Mouse (Mus musculus): ENCODE results near the gene Trappc2l. TPM values are rescaled to one million over a fixed set of nuclear protein-coding genes. Genes with fewer than 3 reads are reported as not detected.
A peak's percentile ranks its signal among the peaks of the same experiment; 100 is the strongest.

Gene Trappc2l
- polyA plus RNA-seq, 1 experiment, result 132 TPM

GRCm38 (mm10) chr8:122572751-122573150 is 38.7 kb upstream of the Trappc2l start:
- TF ChIP-seq POLR2A (IDR thresholded peaks at IDR 0.05; ENCODE audit: borderline replicate concordance, extremely low read depth, insufficient read depth, insufficient read length, poor library complexity, severe bottlenecking) (no peak), CTCF (IDR thresholded peaks at IDR 0.05; ENCODE audit: borderline replicate concordance, extremely low read depth, insufficient read depth, insufficient read length) (no peak)
- no peak for DNase-seq (ENCODE audit: low read depth)

- peak; percentile 33 for DNase-seq (ENCODE audit: low read depth)
These were observed 38.3 kb upstream of the Trappc2l start for GRCm38 (mm10) chr8:122573176-122573575.

GRCm38 (mm10) chr8:122573577-122573976 is 37.9 kb upstream of the Trappc2l start:
- TF ChIP-seq POLR2A (IDR thresholded peaks at IDR 0.05; ENCODE audit: borderline replicate concordance, extremely low read depth, insufficient read depth, insufficient read length, poor library complexity, severe bottlenecking), result no peak
- TF ChIP-seq CTCF (IDR thresholded peaks at IDR 0.05; ENCODE audit: borderline replicate concordance, extremely low read depth, insufficient read depth, insufficient read length), result no peak
- DNase-seq (ENCODE audit: low read depth), result no peak

- no peak for DNase-seq (ENCODE audit: low read depth)
- TF ChIP-seq CTCF (IDR thresholded peaks at IDR 0.05; ENCODE audit: borderline replicate concordance, extremely low read depth, insufficient read depth, insufficient read length) (no peak), POLR2A (IDR thresholded peaks at IDR 0.05; ENCODE audit: borderline replicate concordance, extremely low read depth, insufficient read depth, insufficient read length, poor library complexity, severe bottlenecking) (no peak)
These were observed 37.2 kb upstream of the Trappc2l start for GRCm38 (mm10) chr8:122574264-122574663.

GRCm38 (mm10) chr8:122574667-122575251 is 36.7 kb upstream of the Trappc2l start:
- no peak for DNase-seq (ENCODE audit: low read depth)

GRCm38 (mm10) chr8:122575286-122575685 is 36.2 kb upstream of the Trappc2l start:
- TF ChIP-seq CTCF (IDR thresholded peaks at IDR 0.05; ENCODE audit: borderline replicate concordance, extremely low read depth, insufficient read depth, insufficient read length) (no peak), POLR2A (IDR thresholded peaks at IDR 0.05; ENCODE audit: borderline replicate concordance, extremely low read depth, insufficient read depth, insufficient read length, poor library complexity, severe bottlenecking) (no peak)
- DNase-seq (ENCODE audit: low read depth), result no peak

More at GRCm38 (mm10) chr8:122574667-122575251, 36.7 kb upstream of the Trappc2l start:
- no peak for TF ChIP-seq CTCF (IDR thresholded peaks at IDR 0.05; ENCODE audit: borderline replicate concordance, extremely low read depth, insufficient read depth, insufficient read length)
- no peak for TF ChIP-seq POLR2A (IDR thresholded peaks at IDR 0.05; ENCODE audit: borderline replicate concordance, extremely low read depth, insufficient read depth, insufficient read length, poor library complexity, severe bottlenecking)

GRCm38 (mm10) chr8:122575735-122576647 is 35.4 kb upstream of the Trappc2l start:
- TF ChIP-seq CTCF (IDR thresholded peaks at IDR 0.05; ENCODE audit: borderline replicate concordance, extremely low read depth, insufficient read depth, insufficient read length) (no peak), POLR2A (IDR thresholded peaks at IDR 0.05; ENCODE audit: borderline replicate concordance, extremely low read depth, insufficient read depth, insufficient read length, poor library complexity, severe bottlenecking) (no peak)
- DNase-seq (ENCODE audit: low read depth), result no peak

- DNase-seq (ENCODE audit: low read depth), result peak; percentile 95
- TF ChIP-seq CTCF (IDR thresholded peaks at IDR 0.05; ENCODE audit: borderline replicate concordance, extremely low read depth, insufficient read depth, insufficient read length), result no peak
- 0 out of 2 replicates have a peak, but pooled peaks have one; percentile 24 for TF ChIP-seq POLR2A (IDR thresholded peaks at IDR 0.05; ENCODE audit: borderline replicate concordance, extremely low read depth, insufficient read depth, insufficient read length, poor library complexity, severe bottlenecking)
These were observed 34.8 kb upstream of the Trappc2l start, which contains the start of gene Aprt for GRCm38 (mm10) chr8:122576648-122577022. TSS of gene Aprt (minus strand) at chr8:122576909.

- TF ChIP-seq CTCF (IDR thresholded peaks at IDR 0.05; ENCODE audit: borderline replicate concordance, extremely low read depth, insufficient read depth, insufficient read length), result no peak
- TF ChIP-seq POLR2A (IDR thresholded peaks at IDR 0.05; ENCODE audit: borderline replicate concordance, extremely low read depth, insufficient read depth, insufficient read length, poor library complexity, severe bottlenecking), result no peak
- DNase-seq (ENCODE audit: low read depth), result no peak
These were observed 34.3 kb upstream of the Trappc2l start for GRCm38 (mm10) chr8:122577116-122577515.

GRCm38 (mm10) chr8:122579196-122579595 is 32.2 kb upstream of the Trappc2l start:
- DNase-seq (ENCODE audit: low read depth), result no peak
- TF ChIP-seq CTCF (IDR thresholded peaks at IDR 0.05; ENCODE audit: borderline replicate concordance, extremely low read depth, insufficient read depth, insufficient read length) (no peak), POLR2A (IDR thresholded peaks at IDR 0.05; ENCODE audit: borderline replicate concordance, extremely low read depth, insufficient read depth, insufficient read length, poor library complexity, severe bottlenecking) (no peak)

GRCm38 (mm10) chr8:122580926-122581325 is 30.5 kb upstream of the Trappc2l start:
- no peak for DNase-seq (ENCODE audit: low read depth)
- no peak for TF ChIP-seq CTCF (IDR thresholded peaks at IDR 0.05; ENCODE audit: borderline replicate concordance, extremely low read depth, insufficient read depth, insufficient read length)
- no peak for TF ChIP-seq POLR2A (IDR thresholded peaks at IDR 0.05; ENCODE audit: borderline replicate concordance, extremely low read depth, insufficient read depth, insufficient read length, poor library complexity, severe bottlenecking)

GRCm38 (mm10) chr8:122584981-122585380 is 26.5 kb upstream of the Trappc2l start:
- DNase-seq (ENCODE audit: low read depth), result no peak
- TF ChIP-seq POLR2A (IDR thresholded peaks at IDR 0.05; ENCODE audit: borderline replicate concordance, extremely low read depth, insufficient read depth, insufficient read length, poor library complexity, severe bottlenecking), result no peak
- no peak for TF ChIP-seq CTCF (IDR thresholded peaks at IDR 0.05; ENCODE audit: borderline replicate concordance, extremely low read depth, insufficient read depth, insufficient read length)
